Mouse (Mus musculus) midbrain, embryonic 11.5 days (tissue): Measurements from ENCODE around the gene Bean1. TPM values are rescaled to one million over a fixed set of nuclear protein-coding genes. Genes with fewer than 3 reads are reported as not detected.

ENCODE experiments used
- ATAC-seq: fragments of 200-750 bp; cut with Nextera tagmentation; 2 replicates; pipeline ENCODE4 v1.8.0; 2017; ENCODE audit warnings: moderate TSS enrichment, moderate library complexity; ENCODE audit not compliant: low FRiP score
- DNase-seq: peaks from one replicate; pipeline ENCODE4 v3.0.0; 2015; ENCODE audit warnings: low spot score; ENCODE audit errors: missing footprints
- H3K27ac ChIP-seq: fragments of 300-500 bp; sonication (generic); 2 replicates; pipeline ENCODE4 v1.5.1; 2014; ENCODE audit warnings: low read depth, low read length
- H3K27me3 ChIP-seq: fragments of 300-500 bp; sonication (generic); 2 replicates; pipeline ENCODE4 v1.6.1; 2014; ENCODE audit warnings: mild to moderate bottlenecking, low read length, moderate library complexity, mixed read lengths; ENCODE audit not compliant: control insufficient read depth, insufficient read depth
- H3K36me3 ChIP-seq: fragments of 300-500 bp; sonication (generic); 2 replicates; pipeline ENCODE4 v1.6.1; 2014; ENCODE audit warnings: mild to moderate bottlenecking, low read length, moderate library complexity, mixed read lengths; ENCODE audit not compliant: control insufficient read depth, insufficient read depth
- H3K4me1 ChIP-seq: fragments of 300-500 bp; sonication (generic); 2 replicates; pipeline ENCODE4 v1.6.1; 2014; ENCODE audit warnings: low read length; ENCODE audit not compliant: control insufficient read depth, insufficient read depth
- H3K4me2 ChIP-seq: fragments of 300-500 bp; sonication (generic); 2 replicates; pipeline ENCODE4 v1.6.1; 2014; ENCODE audit warnings: mild to moderate bottlenecking, moderate library complexity
- H3K4me3 ChIP-seq: fragments of 300-500 bp; sonication (generic); 2 replicates; pipeline ENCODE4 v1.5.1; 2014; ENCODE audit warnings: low read depth, low read length
- H3K9ac ChIP-seq: fragments of 300-500 bp; sonication (generic); 2 replicates; pipeline ENCODE4 v1.6.1; 2014; ENCODE audit warnings: low read length
- H3K9me3 ChIP-seq: fragments of 300-500 bp; sonication (generic); 2 replicates; pipeline ENCODE4 v1.6.1; 2016; ENCODE audit warnings: low read length; ENCODE audit not compliant: control insufficient read depth
- WGBS: fragments of 180-500 bp; shearing (Covaris S2); extraction: QIAGEN DNeasy Blood & Tissue Kit; methylation state at CpG from one replicate; pipeline ENCODE4 v1.1.7; 2014; 5-methylcytosine and 5-hydroxymethylcytosine counted together
- polyA plus RNA-seq: library from polyadenylated mRNA; unstranded; fragments of >200 nt; fragmentation: Nextera tagmentation; extraction: Ambion mirVana; gene quantifications from 2 replicates; pipeline ENCODE4 v1.2.1, GENCODE M21; 2014

Gene Bean1
- polyA plus RNA-seq, 1 experiment from 2014 or later: 0.66 TPM

DNA sequence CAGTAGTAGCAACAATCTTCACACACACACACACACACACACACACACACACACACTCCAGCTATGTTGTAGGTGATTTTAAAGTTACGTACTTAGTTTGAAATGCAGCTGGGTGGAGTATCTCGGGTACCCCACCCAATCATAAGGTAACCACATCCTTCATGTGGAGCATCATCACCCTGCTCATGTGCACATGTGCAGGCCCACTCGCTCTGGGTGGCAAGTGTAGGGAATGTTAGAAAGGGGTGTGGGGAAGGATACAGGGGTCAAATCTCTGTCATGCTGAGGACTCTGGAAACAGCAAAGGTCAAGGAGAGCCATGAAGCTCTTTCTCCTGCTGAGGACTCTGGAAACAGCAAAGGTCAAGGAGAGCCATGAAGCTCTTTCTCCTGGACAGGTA, 34.0 kb upstream of the Bean1 start:
- no peaks in the 10 kb centered on the region for H3K4me1 ChIP-seq
- no peak overlapping the region for H3K4me2 ChIP-seq
- ATAC-seq: no peak
- DNase-seq: no peak
- no peaks in the 10 kb centered on the region for H3K36me3 ChIP-seq
- no peaks in the 10 kb centered on the region for H3K27me3 ChIP-seq
- no peaks in the 10 kb centered on the region for H3K9me3 ChIP-seq
- no peak overlapping the region for H3K9ac ChIP-seq
- H3K4me3 ChIP-seq: no peak overlapping the region
- 90% methylated on average over 3 of the region's 3 CpGs for WGBS
- H3K27ac ChIP-seq: no peak overlapping the region

- ATAC-seq: no peak
- WGBS: 78% methylated on average over 5 of the region's 5 CpGs
Observed at GRCm38 (mm10) chr8:104137636-104138035, 32.6 kb upstream of the Bean1 start.

GRCm38 (mm10) chr8:104140611-104141010, 29.6 kb upstream of the Bean1 start:
- no peaks in the 10 kb centered on the region for H3K9me3 ChIP-seq
- 90% methylated on average over 13 of the region's 13 CpGs for WGBS
- no peak overlapping the region for H3K4me3 ChIP-seq
- DNase-seq: peak; percentile 56
- H3K27me3 ChIP-seq: no peaks in the 10 kb centered on the region
- H3K4me2 ChIP-seq: no peak overlapping the region
- no peak for ATAC-seq
- H3K27ac ChIP-seq: no peak overlapping the region
- no peak overlapping the region for H3K9ac ChIP-seq
- H3K36me3 ChIP-seq: no peaks in the 10 kb centered on the region
- no peaks in the 10 kb centered on the region for H3K4me1 ChIP-seq

More at GRCm38 (mm10) chr8:104137636-104138035, 32.6 kb upstream of the Bean1 start:
- peak; percentile 2 for DNase-seq
- Histone ChIP-seq H3K36me3 (no peaks in the 10 kb centered on the region), H3K4me1 (no peaks in the 10 kb centered on the region), H3K4me2 (no peak overlapping the region), H3K27ac (no peak overlapping the region), H3K27me3 (no peaks in the 10 kb centered on the region), H3K9ac (no peak overlapping the region), H3K9me3 (no peaks in the 10 kb centered on the region), H3K4me3 (no peak overlapping the region)

- ATAC-seq: no peak
- no peak overlapping the region for H3K27ac ChIP-seq
- no peaks in the 10 kb centered on the region for H3K36me3 ChIP-seq
- peak; percentile 49 for DNase-seq
- no peaks in the 10 kb centered on the region for H3K9me3 ChIP-seq
- H3K4me3 ChIP-seq: no peak overlapping the region
- 89% methylated on average over 25 of the region's 25 CpGs for WGBS
- H3K9ac ChIP-seq: no peak overlapping the region
- H3K4me2 ChIP-seq: no peak overlapping the region
- no peaks in the 10 kb centered on the region for H3K4me1 ChIP-seq
- H3K27me3 ChIP-seq: no peaks in the 10 kb centered on the region
Observed at GRCm38 (mm10) chr8:104142415-104142814, 27.8 kb upstream of the Bean1 start.

DNA sequence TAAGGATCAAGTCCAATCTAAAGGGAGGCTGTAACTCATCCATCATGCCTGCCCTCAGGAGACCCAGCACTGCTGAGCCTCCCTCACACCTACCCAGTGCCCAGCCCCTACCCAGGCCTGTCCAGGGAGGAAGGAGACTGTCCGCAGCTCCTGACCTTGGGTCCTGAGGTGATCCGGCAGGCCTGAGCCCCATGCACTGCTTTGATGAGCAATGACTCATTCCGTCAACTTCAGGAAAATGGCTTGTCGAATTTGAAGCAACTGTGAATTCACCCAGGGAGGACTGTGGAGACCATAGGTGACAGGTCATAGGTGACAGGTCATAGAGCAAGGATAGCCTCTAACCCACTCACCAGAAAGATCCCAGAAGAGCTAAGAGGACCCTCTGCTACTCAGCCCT, 26.9 kb upstream of the Bean1 start:
- 82% methylated on average over 4 of the region's 4 CpGs for WGBS
- no peak for ATAC-seq

GRCm38 (mm10) chr8:104144434-104145216, 25.6 kb upstream of the Bean1 start:
- no peaks in the 10 kb centered on the region for H3K27me3 ChIP-seq
- no peak overlapping the region for H3K4me3 ChIP-seq
- no peaks in the 10 kb centered on the region for H3K4me1 ChIP-seq
- no peak overlapping the region for H3K27ac ChIP-seq
- H3K36me3 ChIP-seq: no peaks in the 10 kb centered on the region
- H3K9me3 ChIP-seq: no peaks in the 10 kb centered on the region
- H3K4me2 ChIP-seq: no peak overlapping the region
- WGBS: 89% methylated on average over 13 of the region's 13 CpGs
- ATAC-seq (no peak), DNase-seq (peak; percentile 19)
- no peak overlapping the region for H3K9ac ChIP-seq

More for the DNA sequence above, 26.9 kb upstream of the Bean1 start:
- no peaks in the 10 kb centered on the region for H3K27me3 ChIP-seq
- DNase-seq: no peak
- no peak overlapping the region for H3K4me3 ChIP-seq
- no peak overlapping the region for H3K4me2 ChIP-seq
- H3K9ac ChIP-seq: no peak overlapping the region
- no peaks in the 10 kb centered on the region for H3K36me3 ChIP-seq
- no peak overlapping the region for H3K27ac ChIP-seq
- H3K4me1 ChIP-seq: no peaks in the 10 kb centered on the region
- no peaks in the 10 kb centered on the region for H3K9me3 ChIP-seq

- H3K4me1 ChIP-seq: no peaks in the 10 kb centered on the region
- no peak overlapping the region for H3K4me2 ChIP-seq
- no peak overlapping the region for H3K4me3 ChIP-seq
- 32% methylated on average over 15 of the region's 15 CpGs for WGBS
- H3K27me3 ChIP-seq: no peaks in the 10 kb centered on the region
- no peaks in the 10 kb centered on the region for H3K9me3 ChIP-seq
- no peak overlapping the region for H3K9ac ChIP-seq
- no peak overlapping the region for H3K27ac ChIP-seq
- H3K36me3 ChIP-seq: no peaks in the 10 kb centered on the region
- ATAC-seq: peak; percentile 91
- DNase-seq: peak; percentile 99
Observed at GRCm38 (mm10) chr8:104145981-104146689, 24.1 kb upstream of the Bean1 start.

DNA sequence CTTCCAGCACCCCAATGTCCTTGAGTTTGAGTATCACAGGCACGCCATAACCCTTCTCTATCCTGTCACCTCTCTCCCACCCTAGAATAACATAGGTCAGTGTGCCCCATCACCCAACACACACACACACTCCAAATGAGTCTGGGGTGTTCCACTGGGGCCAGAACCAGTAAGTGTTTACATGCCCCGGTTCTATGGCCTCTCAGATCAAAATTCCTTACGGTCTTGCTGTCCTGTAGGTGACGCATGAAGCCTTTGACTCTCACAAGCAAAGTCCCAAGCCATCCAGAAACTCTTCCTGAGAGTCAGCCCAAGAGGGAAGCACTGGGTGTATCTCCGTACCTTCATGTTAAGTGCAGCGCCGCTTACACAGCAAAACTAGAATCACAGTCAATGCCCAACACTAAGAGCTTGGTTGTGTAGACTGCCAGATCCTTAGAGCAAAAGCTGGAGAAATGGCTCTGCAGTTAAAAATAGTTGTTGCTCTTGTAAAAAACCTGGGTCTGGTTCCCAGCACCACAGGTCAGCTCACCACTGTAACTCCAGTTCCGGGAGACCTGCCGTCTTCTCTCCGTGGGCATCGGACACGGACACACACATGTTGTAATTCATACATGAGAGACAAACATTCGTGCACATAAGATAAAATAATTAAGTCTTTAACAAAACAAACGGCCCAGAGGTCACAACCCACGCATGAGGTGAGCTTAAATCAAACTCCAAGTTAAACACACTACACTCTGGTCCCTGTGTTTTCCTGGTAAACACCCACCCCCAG, 23.3 kb upstream of the Bean1 start:
- H3K27me3 ChIP-seq: no peaks in the 10 kb centered on the region
- no peak overlapping the region for H3K27ac ChIP-seq
- H3K9ac ChIP-seq: no peak overlapping the region
- no peaks in the 10 kb centered on the region for H3K4me1 ChIP-seq
- ATAC-seq (peak; percentile 25; the same call in 1 of the 2 replicates), DNase-seq (peak; percentile 53)
- no peak overlapping the region for H3K4me3 ChIP-seq
- WGBS: 90% methylated on average over 15 of the region's 15 CpGs
- no peaks in the 10 kb centered on the region for H3K9me3 ChIP-seq
- no peaks in the 10 kb centered on the region for H3K36me3 ChIP-seq
- H3K4me2 ChIP-seq: no peak overlapping the region
